Mouse (Mus musculus): ENCODE measurements around the gene Pde4a.

Gene Pde4a

GRCm38 (mm10) chr9:21149077-21149653, 16.3 kb upstream of the Pde4a start:
- no peak for DNase-seq (ENCODE audit: low spot score)

GRCm38 (mm10) chr9:21149654-21150419, 15.7 kb upstream of the Pde4a start, which contains the start of gene Cdc37:
Cdc37 (minus strand) TSS chr9:21149982.
- DNase-seq (ENCODE audit: low spot score), result peak; percentile 68

GRCm38 (mm10) chr9:21152715-21153114, 12.8 kb upstream of the Pde4a start:
- no peak for DNase-seq (ENCODE audit: low spot score)

GRCm38 (mm10) chr9:21153331-21153730, 12.2 kb upstream of the Pde4a start:
- no peak for DNase-seq (ENCODE audit: low spot score)

GRCm38 (mm10) chr9:21153833-21154232, 11.7 kb upstream of the Pde4a start:
- no peak for DNase-seq (ENCODE audit: low spot score)

- DNase-seq (ENCODE audit: low spot score), result no peak
Measured at GRCm38 (mm10) chr9:21154787-21155186, 10.7 kb upstream of the Pde4a start.

- peak; percentile 51 for DNase-seq (ENCODE audit: low spot score)
Measured at GRCm38 (mm10) chr9:21161209-21161909, 4.2 kb upstream of the Pde4a start.

- no peak for DNase-seq (ENCODE audit: low spot score)
Measured at GRCm38 (mm10) chr9:21163086-21164050, 2.1 kb upstream of the Pde4a start.

GRCm38 (mm10) chr9:21164072-21164471, 1.4 kb upstream of the Pde4a start:
- DNase-seq (ENCODE audit: low spot score), result no peak

GRCm38 (mm10) chr9:21165952-21166451, 488 bp downstream of the Pde4a start:
- DNase-seq (ENCODE audit: low spot score), result no peak

- DNase-seq (ENCODE audit: low spot score), result no peak
Measured at GRCm38 (mm10) chr9:21166516-21166915, 1.0 kb downstream of the Pde4a start.

- DNase-seq (ENCODE audit: low spot score), result no peak
Measured at GRCm38 (mm10) chr9:21167140-21168097, 1.9 kb downstream of the Pde4a start.

GRCm38 (mm10) chr9:21168161-21169123, 2.9 kb downstream of the Pde4a start:
- no peak for DNase-seq (ENCODE audit: low spot score)

- no peak for DNase-seq (ENCODE audit: low spot score)
Measured at GRCm38 (mm10) chr9:21169157-21169556, 3.6 kb downstream of the Pde4a start.

GRCm38 (mm10) chr9:21172364-21172763, 6.8 kb downstream of the Pde4a start:
- DNase-seq (ENCODE audit: low spot score), result no peak

GRCm38 (mm10) chr9:21180402-21180801, 14.9 kb downstream of the Pde4a start:
- DNase-seq (ENCODE audit: low spot score), result no peak

- no peak for DNase-seq (ENCODE audit: low spot score)
Measured at GRCm38 (mm10) chr9:21180841-21181240, 15.3 kb downstream of the Pde4a start.

GRCm38 (mm10) chr9:21181421-21182220, 16.1 kb downstream of the Pde4a start:
- no peak for DNase-seq (ENCODE audit: low spot score)

Data from urinary bladder, postnatal 10 days (tissue).